Mouse (Mus musculus): ENCODE data around the gene Gbgt1. TPM values are rescaled to one million over a fixed set of nuclear protein-coding genes. Genes with fewer than 3 reads are reported as not detected.
A peak's percentile ranks its signal among the peaks of the same experiment; 100 is the strongest.

Gene Gbgt1
- total and polyA plus RNA-seq, 2 experiments from 2014 or later = 0.42 TPM; not detected in 1

GRCm38 (mm10) chr2:28536166-28536565, 39.5 kb downstream of the Gbgt1 start:
- TF ChIP-seq EP300 (IDR thresholded peaks at IDR 0.05; ENCODE audit: low read depth) = no peak
- TF ChIP-seq CTCF (IDR thresholded peaks at IDR 0.05; ENCODE audit: low read depth) = no peak
- Histone ChIP-seq H3K9me3 (replicated peaks; ENCODE audit: control insufficient read depth, low read length) (no peaks in the 10 kb centered on the region), H3K4me3 (ENCODE audit: low read depth, low read length) (no peak overlapping the region), H3K4me2 (ENCODE audit: low read depth, low read length) (peak overlapping the region; percentile 87; the same call in 1 of the 2 replicates), H3K27me3 (ENCODE audit: control insufficient read depth, insufficient read depth, low read length) (no peaks in the 10 kb centered on the region), H3K4me1 (ENCODE audit: control insufficient read depth, insufficient read depth) (peaks cover 54% of the 10 kb centered on the region), H3K36me3 (replicated peaks; ENCODE audit: control insufficient read depth, insufficient read depth, low read length) (0 out of 2 replicates have a peak, but pooled peaks cover 3% of the 10 kb centered on the region), H3K9ac (replicated peaks; ENCODE audit: low read depth, low read length) (no peak overlapping the region), H3K27ac (ENCODE audit: low read depth) (peak overlapping the region; percentile 86)
- no peak for ATAC-seq (ENCODE audit: insufficient read depth, low read depth)
- DNase-seq (ENCODE audit: low spot score) = no peak
- 50% methylated on average over 4 of the region's 4 CpGs for WGBS

GRCm38 (mm10) chr2:28536766-28537633, 40.3 kb downstream of the Gbgt1 start:
- H3K9me3 ChIP-seq (replicated peaks; ENCODE audit: control insufficient read depth, low read length) = no peaks in the 10 kb centered on the region
- H3K36me3 ChIP-seq (replicated peaks; ENCODE audit: control insufficient read depth, insufficient read depth, low read length) = peaks cover 3% of the 10 kb centered on the region; the same call in 1 of the 2 replicates
- peaks cover 54% of the 10 kb centered on the region for H3K4me1 ChIP-seq (ENCODE audit: control insufficient read depth, insufficient read depth)
- no peak for ATAC-seq (ENCODE audit: insufficient read depth, low read depth)
- H3K9ac ChIP-seq (replicated peaks; ENCODE audit: low read depth, low read length) = no peak overlapping the region
- H3K4me2 ChIP-seq (ENCODE audit: low read depth, low read length) = no peak overlapping the region
- WGBS = 82% methylated on average over 11 of the region's 11 CpGs
- H3K27ac ChIP-seq (ENCODE audit: low read depth) = no peak overlapping the region; the same call in 1 of the 2 replicates
- no peak for DNase-seq (ENCODE audit: low spot score)
- TF ChIP-seq CTCF (IDR thresholded peaks at IDR 0.05; ENCODE audit: low read depth) (no peak), EP300 (IDR thresholded peaks at IDR 0.05; ENCODE audit: low read depth) (no peak)
- no peaks in the 10 kb centered on the region for H3K27me3 ChIP-seq (ENCODE audit: control insufficient read depth, insufficient read depth, low read length)
- H3K4me3 ChIP-seq (ENCODE audit: low read depth, low read length) = no peak overlapping the region

- Histone ChIP-seq H3K9me3 (replicated peaks; ENCODE audit: control insufficient read depth, low read length) (no peaks in the 10 kb centered on the region), H3K36me3 (replicated peaks; ENCODE audit: control insufficient read depth, insufficient read depth, low read length) (peaks cover 7% of the 10 kb centered on the region; the same call in 1 of the 2 replicates), H3K27ac (ENCODE audit: low read depth) (no peak overlapping the region), H3K9ac (replicated peaks; ENCODE audit: low read depth, low read length) (no peak overlapping the region), H3K4me1 (ENCODE audit: control insufficient read depth, insufficient read depth) (peaks cover 54% of the 10 kb centered on the region), H3K4me3 (ENCODE audit: low read depth, low read length) (no peak overlapping the region), H3K27me3 (ENCODE audit: control insufficient read depth, insufficient read depth, low read length) (no peaks in the 10 kb centered on the region), H3K4me2 (ENCODE audit: low read depth, low read length) (no peak overlapping the region)
- no peak for TF ChIP-seq CTCF (IDR thresholded peaks at IDR 0.05; ENCODE audit: low read depth)
- no peak for TF ChIP-seq EP300 (IDR thresholded peaks at IDR 0.05; ENCODE audit: low read depth)
- ATAC-seq (ENCODE audit: insufficient read depth, low read depth) (no peak), DNase-seq (ENCODE audit: low spot score) (no peak)
- WGBS = 66% methylated on average over 4 of the region's 4 CpGs
These were observed 40.9 kb downstream of the Gbgt1 start for GRCm38 (mm10) chr2:28537634-28537920.

GRCm38 (mm10) chr2:28537995-28538816, 41.5 kb downstream of the Gbgt1 start:
- Histone ChIP-seq H3K36me3 (replicated peaks; ENCODE audit: control insufficient read depth, insufficient read depth, low read length) (peaks cover 13% of the 10 kb centered on the region), H3K4me2 (ENCODE audit: low read depth, low read length) (no peak overlapping the region), H3K4me1 (ENCODE audit: control insufficient read depth, insufficient read depth) (peaks cover 48% of the 10 kb centered on the region), H3K9ac (replicated peaks; ENCODE audit: low read depth, low read length) (no peak overlapping the region), H3K9me3 (replicated peaks; ENCODE audit: control insufficient read depth, low read length) (no peaks in the 10 kb centered on the region), H3K27ac (ENCODE audit: low read depth) (0 out of 2 replicates have a peak overlapping the region, but pooled peaks have one; percentile 66), H3K4me3 (ENCODE audit: low read depth, low read length) (no peak overlapping the region), H3K27me3 (ENCODE audit: control insufficient read depth, insufficient read depth, low read length) (no peaks in the 10 kb centered on the region)
- ATAC-seq (ENCODE audit: insufficient read depth, low read depth) (no peak), DNase-seq (ENCODE audit: low spot score) (no peak)
- WGBS = 71% methylated on average over 8 of the region's 8 CpGs
- TF ChIP-seq CTCF (IDR thresholded peaks at IDR 0.05; ENCODE audit: low read depth) (no peak), EP300 (IDR thresholded peaks at IDR 0.05; ENCODE audit: low read depth) (no peak)

- 50% methylated on average over 1 of the region's 1 CpGs for WGBS
- ATAC-seq (ENCODE audit: insufficient read depth, low read depth) (no peak), DNase-seq (ENCODE audit: low spot score) (no peak)
- H3K4me1 ChIP-seq (ENCODE audit: control insufficient read depth, insufficient read depth) = peaks cover 46% of the 10 kb centered on the region
- H3K4me3 ChIP-seq (ENCODE audit: low read depth, low read length) = no peak overlapping the region
- H3K27me3 ChIP-seq (ENCODE audit: control insufficient read depth, insufficient read depth, low read length) = no peaks in the 10 kb centered on the region
- no peak overlapping the region for H3K4me2 ChIP-seq (ENCODE audit: low read depth, low read length)
- TF ChIP-seq EP300 (IDR thresholded peaks at IDR 0.05; ENCODE audit: low read depth) = no peak
- TF ChIP-seq CTCF (IDR thresholded peaks at IDR 0.05; ENCODE audit: low read depth) = no peak
- H3K36me3 ChIP-seq (replicated peaks; ENCODE audit: control insufficient read depth, insufficient read depth, low read length) = peaks cover 19% of the 10 kb centered on the region
- no peaks in the 10 kb centered on the region for H3K9me3 ChIP-seq (replicated peaks; ENCODE audit: control insufficient read depth, low read length)
- peak overlapping the region; percentile 66 for H3K27ac ChIP-seq (ENCODE audit: low read depth)
- no peak overlapping the region for H3K9ac ChIP-seq (replicated peaks; ENCODE audit: low read depth, low read length)
These were observed 42.1 kb downstream of the Gbgt1 start for GRCm38 (mm10) chr2:28538817-28539128.

Measured in heart, postnatal 0 days (tissue).